Mouse (Mus musculus) cerebellum, adult 11 months (tissue): Measurements from ENCODE around the gene Olfr1265.

Experiments used
- DNase-seq: peaks from one replicate; pipeline ENCODE4 v3.0.0; 2022

The Olfr1265 gene

GRCm38 (mm10) chr2:90035037-90035436, at the start of gene Olfr1265:
TSS of gene Olfr1265 (plus strand) at chr2:90035337.
- DNase-seq = no peak

GRCm38 (mm10) chr2:89990921-89991320, 44.2 kb upstream of the Olfr1265 start, which contains the start of gene Olfr1261:
TSS of gene Olfr1261 (plus strand) at chr2:89991221.
- DNase-seq = no peak

GRCm38 (mm10) chr2:89999845-90000244, 35.3 kb upstream of the Olfr1265 start, which contains the start of gene Olfr1262:
TSS of gene Olfr1262 (plus strand) at chr2:90000145.
- DNase-seq = no peak

GRCm38 (mm10) chr2:90011831-90012230, 23.3 kb upstream of the Olfr1265 start, which contains the start of gene Olfr1263:
TSS of gene Olfr1263 (plus strand) at chr2:90012131.
- DNase-seq = no peak

GRCm38 (mm10) chr2:90025477-90025876, 9.7 kb upstream of the Olfr1265 start, which contains the start of gene Olfr1264:
TSS of gene Olfr1264 (minus strand) at chr2:90025577.
- no peak for DNase-seq

GRCm38 (mm10) chr2:90063494-90063893, 28.4 kb downstream of the Olfr1265 start, which contains the start of gene Olfr140:
TSS of gene Olfr140 (minus strand) at chr2:90063594.
- no peak for DNase-seq

GRCm38 (mm10) chr2:90070065-90070464, 34.9 kb downstream of the Olfr1265 start:
- DNase-seq = no peak
